Comparison of ENCODE assay signal across 12 mouse cellular contexts in the genomic region with DNA sequence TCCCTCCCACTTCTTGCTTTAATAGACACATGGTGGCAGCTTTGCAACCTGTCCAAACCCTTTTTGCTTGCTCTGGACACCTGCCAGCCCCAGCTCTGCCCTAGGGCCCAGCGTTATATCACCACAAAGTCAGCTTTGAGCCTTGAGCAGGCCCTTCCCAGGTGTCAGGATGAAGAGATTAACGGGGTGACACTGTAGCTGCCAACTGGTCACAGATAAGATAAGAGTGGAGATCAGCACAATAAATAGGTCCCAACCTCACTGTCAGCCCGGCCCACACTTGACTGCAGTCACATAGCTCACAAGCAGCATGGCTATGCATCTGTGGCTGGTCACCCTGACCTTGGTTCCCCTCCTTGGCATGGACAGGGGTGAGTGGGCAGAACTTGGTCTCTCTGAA. TPM values are rescaled to one million over a fixed set of nuclear protein-coding genes. Genes with fewer than 3 reads are reported as not detected.
A peak's percentile ranks its signal among the peaks of the same experiment; 100 is the strongest.
DNase-seq lines count a peak whose midpoint lies in the region; ATAC-seq and TF ChIP-seq lines count a peak whose summit lies in the region.
"Had no signal": no experiment of that assay in that cellular context is flagged by ENCODE, and none has a peak within 500 bp of the region (broad histone marks: within the 10 kb centered on the region; RNA-seq: fewer than 3 reads in every experiment).

A gene (plus strand): TSS at position 268 of the 400 bp plus-strand sequence.

- 22% methylated on average over 3 of the region's 3 CpGs for WGBS in intestine, postnatal 0 days
- 8% methylated on average over 3 of the region's 3 CpGs for WGBS in lung, postnatal 0 days
- 77% methylated on average over 3 of the region's 3 CpGs for WGBS in midbrain, embryonic 14.5 days

- no peaks in the 10 kb centered on the region for H3K36me3 ChIP-seq in intestine, postnatal 0 days (ENCODE audit: control insufficient read depth, insufficient read depth)
- H3K36me3 ChIP-seq in lung, postnatal 0 days (ENCODE audit: insufficient read depth, low read length) = no peaks in the 10 kb centered on the region
- H3K36me3 ChIP-seq in midbrain, embryonic 14.5 days (ENCODE audit: control insufficient read depth, insufficient read depth, low read length) = no peaks in the 10 kb centered on the region

- TF ChIP-seq CTCF in intestine, postnatal 0 days (IDR thresholded peaks at IDR 0.05; ENCODE audit: low read depth) = no peak
- TF ChIP-seq CTCF in lung, postnatal 0 days (IDR thresholded peaks at IDR 0.05) = no peak

- H3K9ac ChIP-seq in intestine, postnatal 0 days (ENCODE audit: low read depth, low read length) = no peak within 1 kb of the TSS
- H3K9ac ChIP-seq in lung, postnatal 0 days (replicated peaks; ENCODE audit: low read depth) = no peak within 1 kb of the TSS
- H3K9ac ChIP-seq in midbrain, embryonic 14.5 days (replicated peaks; ENCODE audit: low read length) = no peak within 1 kb of the TSS

- H3K4me3 ChIP-seq in intestine, postnatal 0 days (ENCODE audit: low read depth, low read length) = no peak within 1 kb of the TSS
- no peak within 1 kb of the TSS for H3K4me3 ChIP-seq in lung, postnatal 0 days (ENCODE audit: low read depth, low read length)
- H3K4me3 ChIP-seq in midbrain, embryonic 14.5 days (replicated peaks; ENCODE audit: low read depth, low read length) = no peak within 1 kb of the TSS

- peaks cover under 1% of the 10 kb centered on the region; the same call in 1 of the 2 replicates for H3K4me1 ChIP-seq in intestine, postnatal 0 days (replicated peaks; ENCODE audit: control insufficient read depth, insufficient read depth, low read length)
- H3K4me1 ChIP-seq in lung, postnatal 0 days (ENCODE audit: insufficient read depth, low read depth, low read length) = 0 out of 2 replicates have a peak, but pooled peaks cover 3% of the 10 kb centered on the region
- no peaks in the 10 kb centered on the region for H3K4me1 ChIP-seq in midbrain, embryonic 14.5 days (ENCODE audit: control insufficient read depth, insufficient read depth, low read length)

- no peak within 1 kb of the TSS for H3K4me2 ChIP-seq in intestine, postnatal 0 days (replicated peaks; ENCODE audit: low read depth)
- H3K4me2 ChIP-seq in lung, postnatal 0 days (replicated peaks; ENCODE audit: low read depth, low read length) = no peak within 1 kb of the TSS
- no peak within 1 kb of the TSS for H3K4me2 ChIP-seq in midbrain, embryonic 14.5 days (ENCODE audit: low read length)
- H3K4me2 ChIP-seq: midbrain, embryonic 11.5 days had no signal

- ATAC-seq in intestine, postnatal 0 days = no peak
- ATAC-seq in lung, postnatal 0 days = no peak
- no peak for ATAC-seq in midbrain, embryonic 14.5 days (ENCODE audit: low FRiP score, low TSS enrichment)

- TF ChIP-seq EP300 in lung, postnatal 0 days (IDR thresholded peaks at IDR 0.05) = no peak

- H3K9me3 ChIP-seq in intestine, postnatal 0 days (ENCODE audit: control insufficient read depth) = no peaks in the 10 kb centered on the region
- no peaks in the 10 kb centered on the region for H3K9me3 ChIP-seq in lung, postnatal 0 days (ENCODE audit: low read length)
- no peaks in the 10 kb centered on the region for H3K9me3 ChIP-seq in midbrain, embryonic 14.5 days (ENCODE audit: control insufficient read depth, low read length)

- H3K27me3 ChIP-seq in intestine, postnatal 0 days (replicated peaks; ENCODE audit: control insufficient read depth, insufficient read depth, low read length) = peaks cover 13% of the 10 kb centered on the region; the same call in 1 of the 2 replicates
- no peaks in the 10 kb centered on the region for H3K27me3 ChIP-seq in lung, postnatal 0 days (replicated peaks; ENCODE audit: insufficient read depth, low read length)
- no peaks in the 10 kb centered on the region for H3K27me3 ChIP-seq in midbrain, embryonic 14.5 days (ENCODE audit: control insufficient read depth, insufficient read depth, low read length)

- no peak within 1 kb of the TSS for H3K27ac ChIP-seq in intestine, postnatal 0 days (ENCODE audit: low read depth, low read length)
- H3K27ac ChIP-seq in lung, postnatal 0 days (ENCODE audit: low read length) = 0 out of 2 replicates have a peak within 1 kb of the TSS, but pooled peaks have one; percentile 22
- no peak within 1 kb of the TSS for H3K27ac ChIP-seq in midbrain, embryonic 14.5 days (replicated peaks; ENCODE audit: low read depth, low read length)

- DNase-seq in heart, adult 18-20 months = peak; percentile 31 to 32
- DNase-seq in heart, adult 9 months (ENCODE audit: low spot score in 2 of 2) = no peak
- DNase-seq in adrenal gland, postnatal 14 days = peak; percentile 77
- no peak for DNase-seq in lung, postnatal 0 days (ENCODE audit: low spot score)
- no peak for DNase-seq in gastrocnemius, postnatal 25 days
- DNase-seq in MN1 (ENCODE audit: low spot score) = no peak
- DNase-seq in midbrain, embryonic 14.5 days = no peak

RNA-seq across cellular contexts. Expression of the gene that starts here (rescaled TPM):
- not detected for total RNA-seq in heart, adult 18-20 months (2021)
- 2.3 and 2.8 TPM in 2 replicates for total RNA-seq in adrenal gland, postnatal 14 days (2021)
- polyA plus RNA-seq in intestine, postnatal 0 days (2015; fragmentation: Nextera tagmentation; extraction: Ambion mirVana) = 419 and 610 TPM in 2 replicates
- 3.5 and 4.6 TPM in 2 replicates for polyA plus RNA-seq in lung, postnatal 0 days (2015; fragmentation: Nextera tagmentation; extraction: Ambion mirVana)
- total RNA-seq in gastrocnemius, postnatal 25 days (2021) = not detected
- polyA plus RNA-seq in midbrain, embryonic 14.5 days (2014; fragmentation: Nextera tagmentation; extraction: Ambion mirVana) = not detected in 2 replicates
- total RNA-seq: gastrocnemius, adult 8-10 months; layer of hippocampus, postnatal 14 days had no signal
- polyA plus RNA-seq: C2C12; midbrain, embryonic 11.5 days had no signal

Comparison
In these comparisons a context has a peak if more than half of its experiments do, and no peak if none do; other contexts are left out.
1. RNA of the gene that starts here (polyA plus RNA-seq): 419 to 610 TPM in intestine, postnatal 0 days; 3.5 to 4.6 TPM in lung, postnatal 0 days and not detected in midbrain, embryonic 14.5 days; every median in the first group is over 10 times any median in the second.
2. Peak in DNase-seq in heart, adult 18-20 months; RNA of the gene not detected or under 1 TPM.